10 mouse cellular contexts compared by ENCODE assay signal in genomic region chr15:30887559-30887958, GRCm38 (mm10).
DNase-seq lines count a peak whose midpoint lies in the region.
"Had no signal": no experiment of that assay in that cellular context is flagged by ENCODE, and none has a peak within 500 bp of the region (broad histone marks: within the 10 kb centered on the region; RNA-seq: fewer than 3 reads in every experiment).

No protein-coding gene starts in this region.

- intact Hi-C loops in left cerebral cortex, postnatal 10 days (cut with DNase I), result no loop called here

- DNase-seq in brain, adult 2 months (ENCODE audit: low read depth, low spot score), result peak; percentile 91
- peak; percentile 64 to 77 for DNase-seq in cerebellum, postnatal 10 days
- DNase-seq in layer of hippocampus, adult 11-12 months (ENCODE audit: low spot score), result peak; percentile 76
- peak; percentile 68 to 69 for DNase-seq in left cerebral cortex, postnatal 10 days (ENCODE audit: extremely low spot score in 1 of 2, low spot score in 2 of 2)
- no peak for DNase-seq in heart, adult 11 months
- DNase-seq in retina, embryonic 14.5 days (ENCODE audit: low spot score), result no peak
- no peak for DNase-seq in kidney, adult 18-20 months
- no peak for DNase-seq in urinary bladder, adult 2 months (ENCODE audit: low spot score)
- DNase-seq: adrenal gland, postnatal 25 days; kidney, postnatal 4 days had no signal

Comparison
In these comparisons a context has a peak if more than half of its experiments do, and no peak if none do; other contexts are left out.
1. DNase-seq: peak in brain, adult 2 months (single experiment), cerebellum, postnatal 10 days (2 of 2), layer of hippocampus, adult 11-12 months (single experiment) and left cerebral cortex, postnatal 10 days (2 of 2); none in heart, adult 11 months (single experiment), retina, embryonic 14.5 days (single experiment), kidney, adult 18-20 months (single experiment) and urinary bladder, adult 2 months (single experiment).